Mouse (Mus musculus): Measurements from ENCODE around the gene Rps27a. TPM values are rescaled to one million over a fixed set of nuclear protein-coding genes. Genes with fewer than 3 reads are reported as not detected.

The Rps27a gene
- 483 TPM for polyA plus RNA-seq (2015; fragmentation: Illumina TruSeq; extraction: RNeasy Lipid Tissue Mini Kit (QIAGEN cat#74804); ENCODE audit: insufficient read depth, low read depth, low replicate concordance)

DNA sequence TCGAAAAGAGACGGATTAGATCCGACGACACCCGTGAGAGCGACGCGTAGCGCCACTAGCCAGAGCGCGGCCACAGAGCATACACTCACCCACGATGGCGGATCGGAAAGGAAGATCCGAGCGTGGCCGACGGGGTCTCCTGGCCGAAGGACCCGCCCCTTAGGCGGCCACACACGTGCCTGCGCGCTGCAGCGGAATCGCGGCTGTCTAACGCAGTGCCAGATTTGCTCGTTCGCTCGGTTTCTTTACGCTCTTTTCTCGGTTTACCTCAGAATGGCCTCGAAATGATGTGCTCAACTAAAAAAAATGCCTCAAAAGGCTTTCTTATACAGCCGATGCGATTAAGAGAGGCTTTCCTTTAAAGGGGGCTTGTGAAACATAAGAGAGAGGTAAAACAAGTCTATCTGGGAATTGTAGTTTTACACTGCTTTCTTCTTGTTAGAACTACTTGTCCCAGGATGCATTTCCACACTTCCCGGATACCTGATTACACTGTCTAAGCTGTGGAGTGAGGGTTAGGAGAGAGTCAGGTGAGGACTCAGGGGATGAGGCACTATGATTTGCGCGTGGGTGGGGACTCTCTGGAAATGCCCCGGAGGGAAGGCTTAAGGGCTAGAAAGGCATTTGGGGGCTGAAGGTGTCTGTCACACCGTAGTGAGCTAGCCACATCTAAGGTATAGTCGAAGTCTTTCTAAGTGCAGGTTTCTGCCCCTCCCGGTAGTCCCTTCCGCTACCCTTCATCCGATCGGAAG, at the start of gene Rps27a, which contains the start of gene Clhc1:
Rps27a (minus strand) TSS at position 358 of the 752 bp plus-strand sequence.
Clhc1 (plus strand) TSS at position 199 of the 752 bp plus-strand sequence.

DNA sequence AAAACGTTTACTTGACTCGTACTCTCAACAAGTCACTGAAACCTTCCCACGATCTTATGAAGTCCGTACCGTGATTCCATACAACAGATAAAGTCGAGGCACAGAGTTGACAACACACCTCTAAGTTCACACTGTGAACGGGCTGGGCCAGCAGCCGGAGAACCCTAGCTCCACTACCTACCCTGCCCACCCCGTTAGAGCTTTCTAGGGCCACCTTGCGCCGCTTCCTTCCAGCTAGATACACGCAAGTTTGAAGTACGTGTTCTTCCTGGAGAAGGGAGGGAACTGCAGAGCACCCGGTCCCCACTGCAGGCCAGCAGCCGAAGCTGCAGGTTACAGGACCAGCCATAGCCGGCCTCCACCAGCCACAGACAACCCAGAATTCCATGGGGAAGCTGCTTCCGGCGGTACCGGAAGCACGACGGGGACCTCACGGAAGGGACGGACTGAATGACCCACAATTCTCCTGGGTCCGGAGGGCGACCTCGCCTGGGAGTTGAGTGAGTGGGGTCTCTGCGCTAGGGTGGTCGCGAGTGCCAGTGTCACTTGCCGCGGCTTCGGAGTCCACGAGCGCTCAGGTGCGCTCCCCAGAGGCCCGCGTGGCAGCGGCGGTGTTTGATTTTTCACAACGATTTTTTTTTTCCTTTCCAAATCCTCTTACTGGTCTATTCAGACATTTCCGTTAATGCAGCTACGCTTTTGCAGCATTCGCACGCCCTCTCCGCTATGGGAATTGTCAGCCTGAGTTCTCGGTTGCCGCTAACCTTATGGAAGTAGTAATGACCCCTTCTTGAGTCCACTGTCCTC, 21.7 kb downstream of the Rps27a start, which contains the start of gene Mtif2:
Mtif2 (plus strand) TSS at position 421 of the 807 bp plus-strand sequence.

DNA sequence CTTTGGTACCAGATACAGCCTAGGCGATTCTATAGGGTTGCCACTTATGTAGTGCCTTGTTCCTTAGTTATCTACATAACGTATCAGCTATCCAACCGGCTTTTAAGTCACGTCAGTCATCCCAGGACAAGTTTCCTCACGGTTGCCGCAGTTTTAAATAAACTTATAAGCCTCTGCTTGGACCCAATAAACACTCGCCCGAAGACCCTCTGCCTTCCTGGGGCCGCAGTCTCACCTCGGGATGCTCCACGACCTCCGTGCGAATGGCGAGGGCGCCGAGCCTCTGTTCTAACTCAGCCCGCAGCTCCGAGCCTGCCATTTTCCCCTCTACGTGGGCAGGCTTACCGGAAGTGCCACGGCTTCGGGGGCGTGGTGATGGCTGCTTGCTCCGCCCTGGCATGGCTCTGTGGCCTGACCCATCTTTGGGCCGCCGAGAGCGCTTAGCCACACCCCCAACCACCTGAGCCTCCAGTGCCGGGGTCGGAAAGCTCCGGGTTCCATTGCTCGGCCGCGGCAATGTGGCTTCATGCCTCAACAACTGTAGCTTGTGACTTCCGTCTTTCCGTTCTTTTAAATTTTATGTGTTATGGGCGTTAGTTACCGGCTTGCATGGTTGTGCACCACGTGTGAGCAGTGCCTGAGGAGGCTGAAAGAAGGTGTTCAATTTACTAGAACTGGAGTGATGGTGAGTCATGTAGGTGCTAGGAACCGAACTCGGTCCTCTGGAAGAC, 33.1 kb downstream of the Rps27a start, which contains the start of gene Prorsd1:
Prorsd1 (minus strand) TSS at position 352 of the 731 bp plus-strand sequence.

Other genes starting within 250 kb of the Rps27a start
- gene Ccdc88a, start 174.5 kb downstream of the Rps27a start, polyA plus RNA-seq (2015; fragmentation: Illumina TruSeq; extraction: RNeasy Lipid Tissue Mini Kit (QIAGEN cat#74804); ENCODE audit: insufficient read depth, low read depth, low replicate concordance): 1.8 TPM
- 3.8 TPM for gene Prorsd1, start 33.1 kb downstream of the Rps27a start, polyA plus RNA-seq (2015; fragmentation: Illumina TruSeq; extraction: RNeasy Lipid Tissue Mini Kit (QIAGEN cat#74804); ENCODE audit: insufficient read depth, low read depth, low replicate concordance)
- 8.1 TPM for gene Mtif2, start 21.7 kb downstream of the Rps27a start, polyA plus RNA-seq (2015; fragmentation: Illumina TruSeq; extraction: RNeasy Lipid Tissue Mini Kit (QIAGEN cat#74804); ENCODE audit: insufficient read depth, low read depth, low replicate concordance)
- not detected for gene Clhc1, start 159 bp downstream of the Rps27a start, polyA plus RNA-seq (2015; fragmentation: Illumina TruSeq; extraction: RNeasy Lipid Tissue Mini Kit (QIAGEN cat#74804); ENCODE audit: insufficient read depth, low read depth, low replicate concordance)
- 31.5 TPM for gene Rtn4, start 144.8 kb upstream of the Rps27a start, polyA plus RNA-seq (2015; fragmentation: Illumina TruSeq; extraction: RNeasy Lipid Tissue Mini Kit (QIAGEN cat#74804); ENCODE audit: insufficient read depth, low read depth, low replicate concordance)